Mouse (Mus musculus) neural tube, embryonic 13.5 days (tissue): ENCODE measurements around the gene Sapcd1. TPM values are rescaled to one million over a fixed set of nuclear protein-coding genes. Genes with fewer than 3 reads are reported as not detected.

Experiments used
- ATAC-seq: fragments of 200-750 bp; cut with Nextera tagmentation; 2 replicates; pipeline ENCODE4 v1.8.0; 2017; ENCODE audit warnings: low read depth, mild to moderate bottlenecking, moderate TSS enrichment, moderate library complexity
- H3K27ac ChIP-seq: fragments of 300-500 bp; sonication (generic); replicated peaks from 2 replicates; pipeline ENCODE4 v1.5.1; 2015; ENCODE audit warnings: moderate library complexity, mild to moderate bottlenecking, inconsistent platforms
- H3K27me3 ChIP-seq: fragments of 300-500 bp; sonication (generic); 2 replicates; pipeline ENCODE4 v1.6.1; 2015; ENCODE audit warnings: mild to moderate bottlenecking, inconsistent platforms
- H3K36me3 ChIP-seq: fragments of 300-500 bp; sonication (generic); 2 replicates; pipeline ENCODE4 v1.6.1; 2015; ENCODE audit warnings: mild to moderate bottlenecking, inconsistent platforms
- H3K4me1 ChIP-seq: fragments of 300-500 bp; sonication (generic); replicated peaks from 2 replicates; pipeline ENCODE4 v1.6.1; 2015; ENCODE audit warnings: inconsistent platforms
- H3K4me2 ChIP-seq: fragments of 300-500 bp; sonication (generic); 2 replicates; pipeline ENCODE4 v1.6.1; 2015; ENCODE audit warnings: inconsistent platforms, mild to moderate bottlenecking, moderate library complexity
- H3K4me3 ChIP-seq: fragments of 300-500 bp; sonication (generic); 2 replicates; pipeline ENCODE4 v1.5.1; 2015; ENCODE audit warnings: mild to moderate bottlenecking, inconsistent platforms
- H3K9ac ChIP-seq: fragments of 300-500 bp; sonication (generic); 2 replicates; pipeline ENCODE4 v1.6.1; 2015; ENCODE audit warnings: moderate library complexity, mild to moderate bottlenecking, inconsistent platforms
- H3K9me3 ChIP-seq: fragments of 300-500 bp; sonication (generic); 2 replicates; pipeline ENCODE4 v1.6.1; 2016; ENCODE audit warnings: inconsistent platforms
- WGBS: fragments of 180-500 bp; shearing (Covaris S2); methylation state at CpG from one replicate; pipeline ENCODE4 v1.1.7; 2015; 5-methylcytosine and 5-hydroxymethylcytosine counted together
- polyA plus RNA-seq: library from polyadenylated mRNA; unstranded; fragments of >200 nt; fragmentation: Nextera tagmentation; extraction: Ambion mirVana; gene quantifications from 2 replicates; pipeline ENCODE4 v1.2.1, GENCODE M21; 2015

Gene Sapcd1
- polyA plus RNA-seq, 1 experiment from 2014 or later = 2.6 TPM

GRCm38 (mm10) chr17:35063466-35063865 is 35.6 kb upstream of the Sapcd1 start:
- Histone ChIP-seq H3K9ac (no peak overlapping the region), H3K27me3 (peaks cover 54% of the 10 kb centered on the region), H3K36me3 (peaks cover 26% of the 10 kb centered on the region), H3K27ac (no peak overlapping the region), H3K4me3 (no peak overlapping the region), H3K4me2 (no peak overlapping the region), H3K4me1 (peaks cover 39% of the 10 kb centered on the region), H3K9me3 (no peaks in the 10 kb centered on the region)
- no peak for ATAC-seq
- 87% methylated on average over 3 of the region's 3 CpGs for WGBS

GRCm38 (mm10) chr17:35061299-35061698 is 33.5 kb upstream of the Sapcd1 start:
- Histone ChIP-seq H3K4me2 (no peak overlapping the region), H3K4me1 (peaks cover 43% of the 10 kb centered on the region), H3K9me3 (no peaks in the 10 kb centered on the region), H3K36me3 (peaks cover 27% of the 10 kb centered on the region), H3K27me3 (peaks cover 36% of the 10 kb centered on the region), H3K9ac (no peak overlapping the region), H3K4me3 (no peak overlapping the region), H3K27ac (no peak overlapping the region)
- WGBS = 78% methylated on average over 8 of the region's 8 CpGs
- ATAC-seq = no peak

GRCm38 (mm10) chr17:35060737-35061297 is 33.0 kb upstream of the Sapcd1 start:
- peak overlapping the region; percentile 94 for H3K4me2 ChIP-seq
- peak overlapping the region; percentile 79 for H3K4me3 ChIP-seq
- no peaks in the 10 kb centered on the region for H3K9me3 ChIP-seq
- peaks cover 43% of the 10 kb centered on the region for H3K4me1 ChIP-seq
- peaks cover 32% of the 10 kb centered on the region for H3K36me3 ChIP-seq
- no peak overlapping the region for H3K27ac ChIP-seq
- WGBS = 52% methylated on average over 22 of the region's 22 CpGs
- H3K27me3 ChIP-seq = peaks cover 31% of the 10 kb centered on the region
- H3K9ac ChIP-seq = peak overlapping the region; percentile 87
- no peak for ATAC-seq

GRCm38 (mm10) chr17:35060071-35060470 is 32.3 kb upstream of the Sapcd1 start:
- Histone ChIP-seq H3K4me2 (peak overlapping the region; percentile 94), H3K9me3 (no peaks in the 10 kb centered on the region), H3K9ac (peak overlapping the region; percentile 87), H3K36me3 (peaks cover 36% of the 10 kb centered on the region), H3K27ac (no peak overlapping the region), H3K4me1 (peaks cover 37% of the 10 kb centered on the region), H3K4me3 (peak overlapping the region; percentile 79), H3K27me3 (peaks cover 24% of the 10 kb centered on the region)
- 29% methylated on average over 14 of the region's 14 CpGs for WGBS
- no peak for ATAC-seq

- peaks cover 15% of the 10 kb centered on the region for H3K27me3 ChIP-seq
- peak within 1 kb of the TSS; percentile 94 for H3K4me2 ChIP-seq
- ATAC-seq = peak; percentile 94
- peak within 1 kb of the TSS; percentile 79 for H3K4me3 ChIP-seq
- H3K9me3 ChIP-seq = no peaks in the 10 kb centered on the region
- peaks cover 38% of the 10 kb centered on the region for H3K36me3 ChIP-seq
- peak within 1 kb of the TSS; percentile 87 for H3K9ac ChIP-seq
- H3K4me1 ChIP-seq = peaks cover 30% of the 10 kb centered on the region
- H3K27ac ChIP-seq = peak within 1 kb of the TSS; percentile 87
- WGBS = under 1% methylated on average over 57 of the region's 57 CpGs
Measured at GRCm38 (mm10) chr17:35058911-35059892, 31.4 kb upstream of the Sapcd1 start, which contains the start of gene Ddah2. TSS of gene Ddah2 (plus strand) at chr17:35059035.

GRCm38 (mm10) chr17:35058316-35058715 is 30.5 kb upstream of the Sapcd1 start:
- H3K27me3 ChIP-seq = peaks cover 6% of the 10 kb centered on the region
- H3K4me3 ChIP-seq = peak overlapping the region; percentile 79
- H3K9me3 ChIP-seq = no peaks in the 10 kb centered on the region
- H3K27ac ChIP-seq = peak overlapping the region; percentile 87
- H3K4me2 ChIP-seq = peak overlapping the region; percentile 94
- H3K36me3 ChIP-seq = peaks cover 41% of the 10 kb centered on the region
- 0 out of 2 replicates have a peak, but pooled peaks have one; percentile 0 for ATAC-seq
- peaks cover 30% of the 10 kb centered on the region for H3K4me1 ChIP-seq
- H3K9ac ChIP-seq = peak overlapping the region; percentile 87
- 67% methylated on average over 9 of the region's 9 CpGs for WGBS

GRCm38 (mm10) chr17:35057090-35057489 is 29.3 kb upstream of the Sapcd1 start:
- Histone ChIP-seq H3K36me3 (peaks cover 38% of the 10 kb centered on the region), H3K4me2 (no peak overlapping the region), H3K4me3 (no peak overlapping the region), H3K9me3 (no peaks in the 10 kb centered on the region), H3K27me3 (no peaks in the 10 kb centered on the region), H3K4me1 (peaks cover 39% of the 10 kb centered on the region), H3K9ac (no peak overlapping the region), H3K27ac (no peak overlapping the region)
- WGBS = 79% methylated on average over 3 of the region's 3 CpGs
- ATAC-seq = no peak

GRCm38 (mm10) chr17:35055691-35056495 is 28.1 kb upstream of the Sapcd1 start:
- WGBS = 90% methylated on average over 7 of the region's 7 CpGs
- Histone ChIP-seq H3K9me3 (no peaks in the 10 kb centered on the region), H3K4me2 (no peak overlapping the region), H3K27ac (no peak overlapping the region), H3K36me3 (peaks cover 28% of the 10 kb centered on the region), H3K4me1 (peaks cover 43% of the 10 kb centered on the region), H3K9ac (no peak overlapping the region), H3K27me3 (no peaks in the 10 kb centered on the region), H3K4me3 (no peak overlapping the region)
- no peak for ATAC-seq

- Histone ChIP-seq H3K9ac (peak overlapping the region; percentile 78), H3K4me3 (peak overlapping the region; percentile 45), H3K4me2 (peak overlapping the region; percentile 64), H3K27ac (peak overlapping the region; percentile 95), H3K9me3 (no peaks in the 10 kb centered on the region), H3K36me3 (peaks cover 23% of the 10 kb centered on the region), H3K4me1 (peaks cover 44% of the 10 kb centered on the region), H3K27me3 (no peaks in the 10 kb centered on the region)
- no peak for ATAC-seq
- WGBS = 86% methylated on average over 12 of the region's 12 CpGs
Measured at GRCm38 (mm10) chr17:35052271-35052798, 24.5 kb upstream of the Sapcd1 start.

GRCm38 (mm10) chr17:35051156-35052086 is 23.6 kb upstream of the Sapcd1 start:
- H3K9ac ChIP-seq = peak overlapping the region; percentile 78
- 2% methylated on average over 21 of the region's 21 CpGs for WGBS
- peak overlapping the region; percentile 95 for H3K27ac ChIP-seq
- ATAC-seq = peak; percentile 57
- H3K36me3 ChIP-seq = peaks cover 23% of the 10 kb centered on the region
- no peaks in the 10 kb centered on the region for H3K27me3 ChIP-seq
- peak overlapping the region; percentile 64 for H3K4me2 ChIP-seq
- peak overlapping the region; percentile 45 for H3K4me3 ChIP-seq
- H3K9me3 ChIP-seq = no peaks in the 10 kb centered on the region
- peaks cover 49% of the 10 kb centered on the region for H3K4me1 ChIP-seq
